Mouse (Mus musculus): Measurements from ENCODE around the gene Wwox. TPM values are rescaled to one million over a fixed set of nuclear protein-coding genes. Genes with fewer than 3 reads are reported as not detected.

Wwox gene
- polyA plus RNA-seq, 1 experiment from 2014 or later = 6.6 TPM

- Histone ChIP-seq H3K36me3 (ENCODE audit: inconsistent target) (no peaks in the 10 kb centered on the region), H3K79me2 (ENCODE audit: inconsistent target) (no peaks in the 10 kb centered on the region), H3K27ac (no peak overlapping the region), H3K4me3 (ENCODE audit: inconsistent target) (no peak overlapping the region)
- 91% methylated on average over 16 of the region's 16 CpGs for WGBS (ENCODE audit: missing documents)
These were observed 918.3 kb downstream of the Wwox start for GRCm38 (mm10) chr8:115357663-115358335.

- H3K36me3 ChIP-seq (ENCODE audit: inconsistent target) = no peaks in the 10 kb centered on the region
- H3K27ac ChIP-seq = no peak overlapping the region
- H3K79me2 ChIP-seq (ENCODE audit: inconsistent target) = no peaks in the 10 kb centered on the region
- WGBS (ENCODE audit: missing documents) = 96% methylated on average over 10 of the region's 11 CpGs
- H3K4me3 ChIP-seq (ENCODE audit: inconsistent target) = no peak overlapping the region
These were observed 919.0 kb downstream of the Wwox start for GRCm38 (mm10) chr8:115358481-115358880.

GRCm38 (mm10) chr8:115359701-115360100 lies 920.2 kb downstream of the Wwox start:
- no peak overlapping the region for H3K4me3 ChIP-seq (ENCODE audit: inconsistent target)
- H3K27ac ChIP-seq = no peak overlapping the region
- no peaks in the 10 kb centered on the region for H3K36me3 ChIP-seq (ENCODE audit: inconsistent target)
- 94% methylated on average over 12 of the region's 12 CpGs for WGBS (ENCODE audit: missing documents)
- no peaks in the 10 kb centered on the region for H3K79me2 ChIP-seq (ENCODE audit: inconsistent target)

- H3K27ac ChIP-seq = no peak overlapping the region
- 74% methylated on average over 7 of the region's 7 CpGs for WGBS (ENCODE audit: missing documents)
- H3K36me3 ChIP-seq (ENCODE audit: inconsistent target) = no peaks in the 10 kb centered on the region
- H3K79me2 ChIP-seq (ENCODE audit: inconsistent target) = no peaks in the 10 kb centered on the region
- H3K4me3 ChIP-seq (ENCODE audit: inconsistent target) = no peak overlapping the region
These were observed 923.1 kb downstream of the Wwox start for GRCm38 (mm10) chr8:115362518-115362917.

- no peak overlapping the region for H3K27ac ChIP-seq
- no peaks in the 10 kb centered on the region for H3K79me2 ChIP-seq (ENCODE audit: inconsistent target)
- H3K4me3 ChIP-seq (ENCODE audit: inconsistent target) = no peak overlapping the region
- WGBS (ENCODE audit: missing documents) = 69% methylated on average over 4 of the region's 4 CpGs
- H3K36me3 ChIP-seq (ENCODE audit: inconsistent target) = no peaks in the 10 kb centered on the region
These were observed 935.5 kb downstream of the Wwox start for GRCm38 (mm10) chr8:115374957-115375356.

- H3K4me3 ChIP-seq (ENCODE audit: inconsistent target) = no peak overlapping the region
- no peak overlapping the region for H3K27ac ChIP-seq
- H3K36me3 ChIP-seq (ENCODE audit: inconsistent target) = no peaks in the 10 kb centered on the region
- no peaks in the 10 kb centered on the region for H3K79me2 ChIP-seq (ENCODE audit: inconsistent target)
- WGBS (ENCODE audit: missing documents) = 73% methylated on average over 8 of the region's 8 CpGs
These were observed 936.0 kb downstream of the Wwox start for GRCm38 (mm10) chr8:115375361-115376047.

- 89% methylated on average over 4 of the region's 4 CpGs for WGBS (ENCODE audit: missing documents)
- no peaks in the 10 kb centered on the region for H3K79me2 ChIP-seq (ENCODE audit: inconsistent target)
- no peak overlapping the region for H3K27ac ChIP-seq
- no peak overlapping the region for H3K4me3 ChIP-seq (ENCODE audit: inconsistent target)
- H3K36me3 ChIP-seq (ENCODE audit: inconsistent target) = no peaks in the 10 kb centered on the region
These were observed 937.9 kb downstream of the Wwox start for GRCm38 (mm10) chr8:115377321-115377720.

GRCm38 (mm10) chr8:115380017-115380416 lies 940.6 kb downstream of the Wwox start:
- 97% methylated on average over 4 of the region's 4 CpGs for WGBS (ENCODE audit: missing documents)

GRCm38 (mm10) chr8:115390921-115391504 lies 951.6 kb downstream of the Wwox start:
- WGBS (ENCODE audit: missing documents) = 97% methylated on average over 5 of the region's 5 CpGs
- Histone ChIP-seq H3K36me3 (ENCODE audit: inconsistent target) (no peaks in the 10 kb centered on the region), H3K27ac (no peak overlapping the region), H3K79me2 (ENCODE audit: inconsistent target) (no peaks in the 10 kb centered on the region), H3K4me3 (ENCODE audit: inconsistent target) (no peak overlapping the region)

More at GRCm38 (mm10) chr8:115380017-115380416, 940.6 kb downstream of the Wwox start:
- no peak overlapping the region for H3K4me3 ChIP-seq (ENCODE audit: inconsistent target)
- H3K27ac ChIP-seq = no peak overlapping the region
- no peaks in the 10 kb centered on the region for H3K79me2 ChIP-seq (ENCODE audit: inconsistent target)
- no peaks in the 10 kb centered on the region for H3K36me3 ChIP-seq (ENCODE audit: inconsistent target)

GRCm38 (mm10) chr8:115395840-115396239 lies 956.4 kb downstream of the Wwox start:
- no peak overlapping the region for H3K27ac ChIP-seq
- no peaks in the 10 kb centered on the region for H3K79me2 ChIP-seq (ENCODE audit: inconsistent target)
- H3K36me3 ChIP-seq (ENCODE audit: inconsistent target) = no peaks in the 10 kb centered on the region
- WGBS (ENCODE audit: missing documents) = 94% methylated on average over 5 of the region's 5 CpGs
- H3K4me3 ChIP-seq (ENCODE audit: inconsistent target) = no peak overlapping the region

- H3K79me2 ChIP-seq (ENCODE audit: inconsistent target) = no peaks in the 10 kb centered on the region
- WGBS (ENCODE audit: missing documents) = 13% methylated on average over 3 of the region's 3 CpGs
- H3K4me3 ChIP-seq (ENCODE audit: inconsistent target) = no peak overlapping the region
- H3K27ac ChIP-seq = no peak overlapping the region
- H3K36me3 ChIP-seq (ENCODE audit: inconsistent target) = no peaks in the 10 kb centered on the region
These were observed 958.5 kb downstream of the Wwox start for GRCm38 (mm10) chr8:115397981-115398380.

- Histone ChIP-seq H3K4me3 (ENCODE audit: inconsistent target) (no peak overlapping the region), H3K36me3 (ENCODE audit: inconsistent target) (no peaks in the 10 kb centered on the region), H3K27ac (no peak overlapping the region), H3K79me2 (ENCODE audit: inconsistent target) (no peaks in the 10 kb centered on the region)
- 89% methylated on average over 15 of the region's 15 CpGs for WGBS (ENCODE audit: missing documents)
These were observed 960.7 kb downstream of the Wwox start for GRCm38 (mm10) chr8:115400013-115400720.
